Mouse (Mus musculus) kidney, postnatal 14 days (tissue): Measurements from ENCODE around the gene Gm20388.

Source experiments
- DNase-seq: peaks from one replicate; pipeline ENCODE4 v3.0.0; 2022; ENCODE audit warnings: mixed read lengths

Gm20388 gene

DNA sequence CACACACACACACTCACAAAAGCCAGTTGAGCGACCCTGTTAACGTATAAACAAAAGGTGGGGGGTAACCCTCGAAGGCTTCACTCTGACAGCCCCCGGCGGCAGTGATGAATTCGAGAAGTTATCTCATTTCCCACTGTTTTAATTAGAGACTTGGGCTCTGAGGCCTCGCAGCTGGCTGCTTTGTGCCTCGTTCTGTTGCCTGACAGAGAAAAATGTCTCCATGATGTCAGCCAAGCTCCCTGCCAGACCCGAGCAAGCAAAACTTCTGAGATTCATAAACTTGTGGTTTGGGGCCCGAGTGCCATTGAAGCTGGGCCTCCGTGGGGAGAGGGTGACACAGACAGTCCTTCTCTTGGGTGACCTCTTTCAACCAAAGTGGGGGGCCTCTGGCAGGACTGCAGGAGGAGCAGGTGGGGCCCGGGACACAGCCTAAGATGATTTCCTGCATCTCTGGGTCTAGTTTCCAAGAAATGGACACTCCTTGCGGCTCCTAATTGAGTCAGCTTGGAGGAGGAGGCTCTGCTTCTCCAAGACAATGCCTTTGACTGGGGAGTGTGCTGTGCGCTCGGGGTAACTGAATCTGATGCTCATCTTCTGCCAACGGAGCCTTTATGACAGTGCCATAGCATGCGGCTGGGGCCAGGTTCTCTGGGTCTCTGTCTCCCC, 1092.4 kb downstream of the Gm20388 start:
- peak; percentile 62 for DNase-seq

DNA sequence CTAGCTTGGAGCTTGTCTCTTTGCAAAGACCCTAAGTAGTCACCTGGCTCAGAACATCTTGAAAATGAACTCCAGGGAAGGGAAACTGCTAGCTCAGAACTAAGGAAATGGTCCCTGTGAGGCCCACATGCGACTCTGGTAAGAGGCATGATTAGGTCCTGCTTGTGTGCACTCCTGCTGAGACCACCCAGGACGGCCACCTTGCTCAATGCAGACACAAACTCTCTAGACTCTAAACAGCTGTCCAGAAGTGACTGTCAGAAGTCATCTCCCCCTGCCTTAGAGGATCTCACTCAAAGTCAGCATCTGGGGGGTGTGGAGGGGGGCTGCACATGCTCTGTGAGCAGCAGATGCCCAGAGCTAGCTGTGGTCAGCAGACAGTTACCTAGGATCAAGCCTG, 1093.0 kb downstream of the Gm20388 start:
- DNase-seq = no peak

GRCm38 (mm10) chr8:121013318-121013717, 1102.7 kb downstream of the Gm20388 start:
- no peak for DNase-seq

DNA sequence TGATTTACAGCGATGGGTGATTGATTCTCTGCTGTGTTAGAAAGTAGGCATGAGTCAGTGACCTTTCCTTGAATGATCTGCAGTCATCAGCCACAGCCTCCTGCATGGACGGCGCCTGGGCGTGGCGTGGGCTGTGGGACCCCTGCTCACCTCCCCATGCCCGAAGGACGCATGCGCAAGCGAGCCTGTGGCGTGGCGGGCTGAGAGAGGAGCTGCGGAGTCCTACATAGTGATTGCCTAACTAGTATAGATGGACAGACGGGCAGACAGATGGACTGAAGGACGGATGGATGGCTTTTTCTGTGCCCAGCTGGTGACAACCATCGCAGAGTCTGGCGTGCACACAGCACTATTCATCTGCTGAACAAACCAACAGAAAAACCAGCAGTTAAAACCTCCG, 1106.0 kb downstream of the Gm20388 start:
- no peak for DNase-seq

DNA sequence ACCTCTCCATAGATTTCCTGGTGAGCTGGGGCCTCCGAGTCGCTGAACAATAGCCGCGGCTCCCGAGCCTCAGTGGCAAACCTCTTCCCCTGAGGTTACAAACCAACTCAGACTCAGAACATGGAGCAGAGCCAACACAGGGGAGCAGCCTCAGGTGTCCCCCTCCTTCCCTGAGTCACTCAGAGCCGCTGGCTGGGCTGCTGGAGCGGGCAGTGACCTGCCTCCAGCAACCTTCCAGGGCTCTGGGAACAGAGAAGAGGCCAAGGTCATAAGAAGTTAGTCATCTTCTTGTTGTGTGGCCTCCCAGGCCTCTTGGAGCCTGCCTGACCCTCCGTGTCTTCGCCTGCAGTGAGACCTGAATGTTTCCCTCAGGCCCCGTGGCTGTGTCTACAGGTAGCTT, 1107.6 kb downstream of the Gm20388 start:
- DNase-seq = no peak

- DNase-seq = no peak
These were observed 1110.8 kb downstream of the Gm20388 start for GRCm38 (mm10) chr8:121021488-121021887.

DNA sequence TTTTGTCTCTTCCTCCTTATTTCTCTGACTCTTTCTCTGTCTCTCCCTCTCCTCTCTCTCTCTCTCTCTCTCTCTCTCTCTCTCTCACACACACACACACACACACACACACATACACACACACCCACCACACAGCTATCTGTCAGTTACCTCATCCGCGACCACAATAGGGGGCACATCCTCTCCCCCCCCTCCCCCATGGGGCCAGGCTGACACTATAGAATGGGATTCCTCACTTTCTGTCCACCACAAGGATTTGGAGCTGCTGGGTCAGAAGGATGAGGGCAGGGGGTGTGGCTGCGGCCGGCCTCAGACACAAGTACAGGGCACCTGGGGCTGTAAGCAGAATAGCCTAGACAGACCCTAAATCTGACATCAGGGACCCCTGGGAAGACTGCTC, 1112.4 kb downstream of the Gm20388 start:
- no peak for DNase-seq

DNA sequence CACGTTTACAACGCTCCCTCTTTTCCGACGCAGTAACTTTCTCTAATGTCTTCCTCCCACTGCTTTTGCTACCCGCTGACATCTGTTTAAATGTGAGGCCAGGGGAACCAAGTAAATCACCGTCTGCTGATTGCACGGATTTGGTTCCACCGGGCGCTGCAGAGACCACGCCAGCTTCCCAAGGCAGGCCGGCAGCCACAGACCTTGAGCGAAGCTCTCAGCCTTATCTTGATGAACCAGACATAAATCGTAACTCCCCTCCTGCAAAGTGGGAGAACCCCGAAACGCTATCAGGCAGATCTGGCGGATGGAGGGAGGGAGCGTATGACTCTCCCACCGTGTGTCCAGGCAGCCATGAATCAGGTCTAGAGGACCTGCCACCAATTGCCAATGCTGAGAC, 1113.1 kb downstream of the Gm20388 start:
- no peak for DNase-seq

- no peak for DNase-seq
These were observed 1114.8 kb downstream of the Gm20388 start for GRCm38 (mm10) chr8:121025486-121025885.

- peak; percentile 63 for DNase-seq
These were observed 1117.1 kb downstream of the Gm20388 start for GRCm38 (mm10) chr8:121027787-121028186.

DNA sequence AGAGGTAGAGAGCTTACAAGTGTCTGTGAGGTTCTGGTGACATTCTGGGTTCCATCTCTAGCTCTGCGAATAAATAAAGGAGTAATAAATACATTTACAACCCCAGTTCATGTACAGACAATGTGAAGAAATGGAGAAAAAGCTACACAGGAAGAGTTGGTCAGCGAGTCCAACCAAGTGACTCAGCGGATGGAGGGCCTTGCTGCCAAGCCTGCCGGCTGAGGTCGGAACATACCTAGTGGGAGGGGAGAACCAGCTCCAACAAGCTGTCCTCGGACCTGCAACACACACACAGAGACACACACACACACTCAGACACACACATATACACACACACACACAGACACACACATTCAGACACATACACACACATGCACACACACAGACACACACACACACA, 1118.4 kb downstream of the Gm20388 start:
- no peak for DNase-seq

DNA sequence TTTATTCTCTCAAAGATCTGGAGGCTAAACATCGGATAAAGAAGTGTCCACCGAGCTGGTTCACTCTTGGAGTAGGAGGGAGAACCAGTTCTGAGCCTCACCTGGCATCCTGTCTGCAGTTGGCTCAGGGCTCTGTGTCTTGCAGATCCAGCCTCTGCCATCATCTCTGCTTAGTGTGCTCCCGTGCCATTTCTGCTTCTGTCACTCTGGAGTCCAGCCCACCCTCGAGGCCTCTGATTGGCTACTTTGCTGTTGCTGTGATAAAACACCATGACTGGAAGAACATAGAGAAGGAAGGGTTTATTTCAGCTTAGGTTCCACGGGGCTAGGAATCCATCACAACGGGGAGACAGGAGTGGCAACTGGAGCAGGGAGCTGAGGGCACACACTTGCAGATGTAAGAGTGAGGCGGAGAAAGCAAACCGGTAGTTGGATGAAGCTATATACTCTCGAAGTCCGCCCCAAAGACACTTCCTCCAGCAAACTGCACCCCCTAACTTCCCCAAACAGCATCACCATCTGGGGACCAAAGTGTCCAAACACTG, 1119.9 kb downstream of the Gm20388 start:
- DNase-seq = no peak

- no peak for DNase-seq
These were observed 1122.8 kb downstream of the Gm20388 start for GRCm38 (mm10) chr8:121033299-121034013.

DNA sequence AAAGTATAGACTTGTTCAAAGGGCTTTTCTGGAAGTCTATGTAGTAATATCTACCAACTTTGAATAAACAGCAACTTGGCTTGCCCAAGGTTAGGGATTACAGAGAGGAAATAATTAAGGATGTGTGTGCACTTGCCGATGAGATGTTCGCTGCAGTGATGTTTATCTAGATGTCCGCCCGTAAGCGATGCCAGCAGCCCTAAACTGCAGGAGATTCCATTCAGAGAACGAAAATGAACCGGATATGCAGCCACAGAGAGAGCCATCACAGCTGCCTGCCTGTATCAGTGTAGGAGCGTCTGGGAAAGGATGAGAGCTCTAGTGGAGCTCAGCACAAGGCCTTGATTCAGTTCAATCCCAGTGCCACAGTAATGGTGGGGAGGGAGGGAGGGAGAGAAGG, 1125.0 kb downstream of the Gm20388 start:
- DNase-seq = no peak

DNA sequence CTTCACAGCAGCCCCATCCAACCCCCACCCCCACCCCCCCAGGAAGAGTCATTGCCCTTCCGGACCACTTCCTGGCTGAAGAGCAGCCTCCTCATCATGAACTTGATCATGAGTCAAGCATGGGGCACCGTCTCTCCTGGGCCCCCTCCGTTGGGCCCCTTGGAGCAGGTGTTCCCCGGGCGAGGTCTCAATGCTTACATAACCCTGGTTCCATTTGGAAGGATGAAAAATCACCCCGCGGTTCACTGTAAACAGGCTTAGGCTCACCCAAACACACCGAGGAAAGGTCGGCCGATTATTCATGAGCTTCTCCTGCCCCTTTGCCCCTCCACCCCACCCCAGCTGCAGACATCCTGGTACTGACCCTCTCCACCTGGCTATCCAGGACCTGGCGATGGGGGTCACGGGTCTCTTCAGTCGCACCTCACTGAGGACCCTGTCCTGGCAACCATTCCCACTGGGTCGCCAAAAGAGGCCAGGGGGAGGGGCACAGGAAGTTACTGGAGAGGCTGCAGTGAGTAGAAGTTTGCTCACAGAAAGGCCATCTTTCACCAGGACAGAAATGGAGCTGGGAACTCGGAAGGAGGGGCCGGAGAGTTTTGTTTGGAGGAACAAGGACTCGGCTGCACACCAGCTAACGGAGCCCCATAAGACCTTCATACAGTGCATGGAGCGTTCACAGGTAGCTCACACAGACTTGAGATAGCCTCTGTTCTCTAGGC, 1133.2 kb downstream of the Gm20388 start:
- DNase-seq = peak; percentile 10

DNA sequence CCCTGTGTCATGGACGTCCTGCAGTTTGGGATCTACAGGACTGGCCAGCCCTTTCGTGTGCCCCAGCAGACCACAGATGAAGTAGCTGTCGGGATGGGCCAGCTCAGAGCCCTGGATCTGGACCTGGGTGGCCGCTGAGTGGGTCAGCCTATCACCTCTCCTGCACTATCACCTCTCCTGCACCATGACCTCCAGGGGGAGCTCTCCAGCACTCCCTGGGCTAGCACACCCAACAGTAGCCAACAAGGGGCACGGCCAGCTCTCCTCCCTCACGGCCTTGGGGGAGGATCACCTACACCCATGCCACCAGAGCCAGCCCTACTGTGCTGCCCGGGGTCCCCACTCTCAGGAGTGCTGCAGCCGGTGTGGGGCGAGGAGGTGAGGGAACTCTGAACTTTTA, 1136.8 kb downstream of the Gm20388 start:
- DNase-seq = no peak

DNA sequence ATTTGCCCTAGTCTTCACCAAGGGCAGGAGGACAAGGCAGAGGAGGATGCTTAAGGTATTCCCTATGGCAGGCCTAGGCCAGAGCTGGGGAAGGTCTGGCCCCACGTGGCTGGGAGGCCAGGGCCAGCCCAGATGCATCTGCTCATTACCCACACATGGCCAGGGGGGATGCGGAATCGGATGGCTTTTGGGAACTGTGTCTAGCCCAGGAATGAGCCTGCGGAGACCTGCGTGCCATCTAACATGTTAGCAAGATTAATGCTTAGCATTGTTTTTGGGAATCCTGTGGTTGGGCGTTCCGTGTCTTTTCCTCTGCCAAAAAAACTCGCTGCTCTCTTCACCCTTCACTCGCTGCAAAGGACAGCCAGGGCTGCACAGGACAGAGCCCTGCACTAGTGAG, 1147.4 kb downstream of the Gm20388 start:
- DNase-seq = no peak

DNA sequence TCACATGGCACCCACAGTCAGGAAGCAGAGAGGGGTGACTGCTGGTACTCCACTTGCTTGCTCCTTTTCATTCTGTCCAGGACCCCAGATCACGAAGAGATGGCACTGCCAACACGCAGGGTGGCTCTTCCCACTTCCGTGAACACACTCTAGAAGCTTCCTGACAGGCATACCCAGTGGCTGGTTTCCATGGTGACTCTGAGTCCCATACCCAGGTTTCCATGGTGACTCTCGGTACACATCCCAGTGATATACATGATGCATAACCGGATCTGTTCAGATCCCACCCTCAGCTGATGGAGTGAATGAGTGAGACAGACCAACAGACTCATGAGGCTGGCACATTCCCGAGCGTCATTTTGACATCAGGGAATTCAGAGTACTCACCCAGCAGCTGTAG, 1148.5 kb downstream of the Gm20388 start:
- DNase-seq = no peak

DNA sequence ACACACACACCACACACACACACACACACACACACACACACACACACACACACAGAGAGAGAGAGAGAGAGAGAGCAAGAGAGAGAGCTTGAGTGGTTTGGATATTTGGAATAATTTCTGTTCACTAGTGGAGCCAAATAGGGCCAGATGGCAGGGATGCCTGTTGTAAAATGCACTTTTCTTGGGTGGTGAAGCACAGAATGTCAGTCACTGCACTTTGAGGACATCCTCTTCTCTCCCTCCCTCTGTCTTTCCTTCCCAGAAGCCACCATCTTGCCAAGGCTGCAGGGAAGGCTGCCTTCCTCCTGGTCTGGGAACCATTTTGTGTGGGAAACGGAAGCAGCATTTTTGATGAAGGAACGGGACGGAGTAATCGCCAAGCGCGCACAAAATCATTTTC, 1151.9 kb downstream of the Gm20388 start:
- DNase-seq = no peak

- no peak for DNase-seq
These were observed 1153.0 kb downstream of the Gm20388 start for GRCm38 (mm10) chr8:121063649-121064048.

DNA sequence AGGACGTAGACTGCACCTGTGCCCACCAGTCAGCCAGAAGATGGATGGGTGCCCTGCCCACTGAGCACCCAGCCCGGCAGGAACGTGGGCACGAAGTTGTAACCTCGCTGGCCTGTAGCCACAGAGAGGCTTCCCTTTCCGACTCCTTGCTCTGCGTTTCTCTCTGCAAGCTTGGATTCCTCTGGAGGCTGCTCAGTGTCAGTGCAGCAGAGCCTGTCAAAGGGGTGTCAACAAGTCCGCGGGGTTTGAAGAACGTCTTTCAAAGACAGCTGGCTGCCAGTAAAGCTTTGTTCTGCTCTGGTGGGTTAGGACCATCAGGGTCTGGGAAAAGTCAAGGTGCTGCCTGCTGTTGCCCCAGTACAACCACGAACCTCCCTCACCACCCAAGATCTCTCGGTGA, 1160.8 kb downstream of the Gm20388 start:
- no peak for DNase-seq

DNA sequence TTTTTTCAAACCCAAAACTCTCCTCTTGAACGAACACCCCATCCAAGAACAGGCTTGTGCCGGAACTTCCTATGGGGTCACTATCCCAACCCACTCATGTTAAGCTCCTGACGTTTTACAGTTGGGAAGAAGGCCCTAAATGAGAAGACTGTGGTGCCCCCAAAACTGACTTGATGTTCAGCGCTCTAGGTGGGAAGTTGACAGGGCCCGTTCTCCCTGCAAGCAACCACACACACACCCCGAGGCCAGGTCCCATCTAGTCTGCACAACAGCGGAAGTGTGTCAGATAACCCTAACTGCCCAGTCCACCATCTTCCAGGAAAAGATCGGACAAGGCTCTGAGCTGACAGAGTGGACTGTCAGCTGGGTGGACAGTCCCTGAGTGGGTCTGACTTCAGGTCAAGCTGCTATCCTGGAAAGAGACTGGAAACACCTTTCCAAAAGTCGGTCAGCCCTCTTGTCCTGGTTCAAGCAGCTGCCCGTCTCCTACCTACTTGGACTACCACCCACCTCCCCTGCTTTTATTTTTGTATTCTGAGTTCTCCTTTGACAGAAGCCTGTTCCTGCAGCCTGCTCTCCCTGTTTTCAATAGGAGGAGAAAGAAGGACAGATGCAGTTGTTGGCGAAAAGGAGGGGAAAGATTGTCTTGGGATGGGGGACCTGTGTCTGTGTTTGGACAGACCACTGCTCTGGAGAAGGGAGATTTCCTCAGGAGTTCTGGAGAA, 1161.9 kb downstream of the Gm20388 start:
- DNase-seq = no peak
